Mouse (Mus musculus) cerebellum, adult 9-10 months (tissue): ENCODE measurements around the gene Tmem170.
A peak's percentile ranks its signal among the peaks of the same experiment; 100 is the strongest.

Experiments
- DNase-seq: peaks from one replicate; pipeline ENCODE4 v3.0.0; 2022

Tmem170 gene

DNA sequence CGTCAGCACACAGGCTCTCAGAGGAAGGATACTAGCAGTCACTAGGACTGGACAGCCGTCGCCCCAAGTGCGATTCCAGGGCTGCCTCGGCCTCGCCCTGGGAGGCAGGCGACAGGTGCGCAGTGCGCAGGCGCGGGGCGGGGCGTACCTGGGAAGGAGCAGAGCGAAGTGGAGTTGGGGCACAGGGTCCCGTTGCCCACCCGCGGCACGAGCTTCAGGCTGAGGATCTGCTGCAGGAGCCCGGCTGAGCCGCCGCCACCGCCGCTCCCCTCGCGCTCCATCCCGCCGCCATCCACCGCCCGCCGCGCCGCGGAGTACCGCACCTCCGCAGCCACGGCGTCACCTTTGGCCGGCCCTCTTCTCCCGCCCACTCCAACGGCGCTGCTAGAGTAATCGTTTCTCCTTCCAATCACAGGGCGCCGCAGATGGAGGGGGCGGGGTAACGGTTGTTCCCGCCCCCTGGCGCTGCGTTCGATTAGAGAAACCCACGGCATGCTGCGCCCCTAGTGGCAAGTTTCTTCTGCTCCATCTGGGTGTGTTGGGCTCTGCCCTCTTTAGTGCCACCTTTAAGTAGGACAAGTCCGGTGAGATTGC, at the start of gene Tmem170:
Tmem170 (minus strand) TSS at position 396 of the 594 bp plus-strand sequence.
- DNase-seq = peak; percentile 100

DNA sequence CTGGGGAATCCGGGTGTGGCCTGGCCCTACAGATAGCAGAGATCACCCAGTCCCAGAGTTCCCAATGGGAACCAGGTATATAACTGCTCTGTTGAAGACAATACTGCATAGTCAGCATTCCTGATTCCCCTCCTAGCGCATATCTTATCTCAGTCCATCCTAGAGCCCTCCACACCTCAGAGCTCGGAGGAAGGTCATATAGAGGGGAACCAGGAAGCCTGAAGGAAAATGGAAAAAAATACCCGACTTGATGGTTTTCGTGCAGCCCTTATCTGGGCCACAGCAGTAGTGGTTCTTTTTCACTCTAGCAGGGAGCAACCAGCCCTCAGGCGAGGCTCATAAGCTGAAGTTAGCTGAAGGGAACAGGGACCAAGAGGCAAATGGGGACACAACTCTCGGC, 48.4 kb upstream of the Tmem170 start:
- no peak for DNase-seq

DNA sequence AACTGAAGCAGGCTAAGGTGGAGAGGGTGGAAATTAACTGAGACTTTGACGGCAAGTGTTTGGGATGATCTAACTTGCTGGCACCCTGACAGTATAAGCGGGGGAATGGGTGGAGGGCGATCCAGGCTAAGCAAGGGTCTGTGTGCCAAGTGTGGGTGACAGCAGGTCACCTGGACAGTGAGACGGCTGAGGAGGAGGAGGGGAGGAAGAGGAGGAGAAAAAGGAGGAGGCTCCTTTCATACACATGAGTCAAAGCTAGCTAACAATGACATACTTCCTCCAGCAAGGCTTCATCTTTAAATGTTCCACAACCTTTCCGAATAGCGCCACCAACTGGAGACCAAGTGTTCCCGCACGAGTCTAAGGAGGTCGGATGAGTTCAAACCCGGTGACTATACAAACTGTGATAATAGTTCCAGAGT, 46.8 kb upstream of the Tmem170 start:
- DNase-seq = peak; percentile 86

DNA sequence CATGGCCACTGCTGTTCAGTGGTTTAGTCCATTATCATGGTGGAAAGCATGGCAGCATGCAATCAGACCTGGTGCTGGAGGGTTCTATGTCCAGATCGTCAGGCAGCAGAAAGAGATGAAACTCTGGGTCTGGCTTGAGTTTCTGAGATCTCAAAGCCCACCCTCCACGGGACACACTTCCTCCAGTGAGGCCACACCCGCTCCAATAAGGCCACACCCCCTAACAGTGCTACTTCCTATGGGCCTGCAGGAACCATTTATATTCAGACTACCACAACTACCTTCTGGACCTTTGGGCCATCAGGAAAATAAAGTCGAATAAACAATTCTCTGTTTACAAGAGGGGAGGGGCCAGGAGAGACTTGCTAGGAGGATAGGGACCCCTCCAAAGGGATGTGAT, 44.4 kb upstream of the Tmem170 start:
- DNase-seq = no peak

DNA sequence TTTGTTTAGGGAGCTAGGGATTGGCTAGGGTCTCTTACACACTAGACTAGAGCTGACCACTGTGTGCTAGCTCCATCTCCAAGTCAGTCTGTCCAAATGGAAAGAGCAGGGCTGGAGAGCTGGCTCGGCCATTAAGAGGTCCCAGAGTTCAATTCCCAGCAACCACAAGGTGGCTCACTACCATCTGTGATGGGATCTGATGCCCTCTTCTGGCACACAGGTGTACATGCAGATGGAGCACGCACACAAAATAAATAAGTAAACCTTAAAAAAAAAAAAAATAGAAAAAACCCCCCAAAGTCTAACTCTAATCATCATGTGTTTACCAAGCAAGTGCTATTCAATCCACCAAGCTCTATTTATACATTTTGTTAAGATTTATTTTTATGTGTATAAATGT, 43.1 kb upstream of the Tmem170 start:
- no peak for DNase-seq

DNA sequence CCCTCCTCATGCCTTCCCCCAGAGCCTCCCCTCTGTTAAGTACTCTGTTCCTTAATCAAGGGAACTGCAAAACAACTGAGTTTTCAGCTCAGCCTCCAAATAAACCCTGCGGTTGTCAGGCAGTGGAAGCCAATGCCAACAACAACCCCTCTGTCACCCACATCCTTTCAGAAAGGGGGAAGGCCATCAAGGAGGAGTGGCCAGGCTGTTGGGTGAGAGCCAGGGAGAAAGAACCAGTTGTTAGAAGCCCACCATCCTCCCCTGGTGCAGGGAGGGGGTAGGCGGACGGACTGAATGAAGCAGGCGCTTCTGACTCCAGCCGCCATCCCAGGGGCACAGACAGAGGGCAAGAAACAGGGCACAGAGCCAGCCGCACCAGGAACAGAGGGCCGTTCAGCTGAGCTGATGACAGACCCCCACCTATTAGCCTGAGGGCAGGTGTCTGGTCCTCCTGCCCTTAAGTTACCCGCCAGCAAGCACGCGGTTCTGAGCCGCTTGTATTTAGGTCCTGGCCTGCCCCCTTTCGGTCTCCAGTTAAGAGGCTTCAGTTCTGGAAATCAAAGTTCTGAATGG, 36.4 kb upstream of the Tmem170 start:
- DNase-seq = no peak

DNA sequence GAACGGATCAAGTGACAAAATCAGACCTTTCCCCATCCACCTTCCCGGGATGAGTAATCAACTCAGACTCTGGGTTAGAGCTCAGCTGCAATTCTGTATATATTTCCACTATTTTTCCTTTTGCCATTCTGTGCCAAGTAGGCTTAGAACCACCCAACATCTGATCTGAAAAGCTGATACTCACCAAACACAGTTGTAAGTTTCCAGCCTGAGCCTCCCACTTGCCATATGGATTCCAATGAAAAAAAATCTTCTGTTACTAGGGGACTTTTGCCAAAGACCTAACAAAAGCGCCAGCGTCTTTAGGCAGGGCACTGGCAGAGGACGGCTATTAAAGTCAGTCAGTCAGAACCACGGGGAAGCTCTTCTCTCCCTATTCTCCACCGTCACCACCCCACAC, 35.0 kb upstream of the Tmem170 start:
- DNase-seq = no peak

DNA sequence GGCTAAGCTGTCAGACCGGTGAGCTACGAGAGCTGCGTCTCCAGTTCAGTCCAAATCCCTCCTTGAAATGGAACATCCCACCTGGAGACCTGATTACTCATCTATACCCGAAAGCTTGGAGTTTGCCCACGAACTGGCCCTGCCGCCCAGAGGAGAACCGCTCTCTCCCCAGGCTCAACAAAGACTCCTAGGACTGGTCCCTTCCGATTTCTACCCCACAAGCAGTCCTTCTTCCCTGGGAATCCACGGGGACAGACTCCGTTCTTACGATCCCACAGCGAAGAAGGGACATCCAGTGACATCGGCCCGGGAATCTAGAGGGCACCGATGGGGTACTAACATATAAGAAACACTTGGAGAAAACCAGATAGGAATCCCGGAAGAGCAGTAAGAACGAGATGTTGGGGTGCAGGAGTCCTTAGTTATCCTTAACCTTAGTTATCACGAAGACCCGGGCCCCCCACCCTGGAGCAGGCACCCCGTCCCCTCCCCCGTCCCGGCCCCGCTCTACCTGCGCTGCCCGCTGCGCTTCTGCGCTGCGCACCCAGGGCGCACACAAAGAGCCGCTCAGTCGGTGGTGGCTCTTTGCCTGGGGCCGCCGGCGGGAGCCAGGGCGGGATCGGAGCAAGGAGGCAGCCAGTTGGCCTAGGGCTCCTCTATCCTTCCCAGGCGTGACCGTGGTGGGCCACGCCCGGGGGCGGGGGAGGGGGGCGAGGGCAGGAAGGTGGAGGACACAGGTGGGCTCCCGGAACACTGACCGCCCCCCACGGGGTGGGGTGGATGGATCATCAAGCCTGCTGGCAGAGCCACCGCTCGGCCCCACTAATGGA, 33.3 kb upstream of the Tmem170 start, which contains the start of gene Chst5:
Chst5 (minus strand) TSS at position 827 of the 830 bp plus-strand sequence.
- DNase-seq = peak; percentile 48

DNA sequence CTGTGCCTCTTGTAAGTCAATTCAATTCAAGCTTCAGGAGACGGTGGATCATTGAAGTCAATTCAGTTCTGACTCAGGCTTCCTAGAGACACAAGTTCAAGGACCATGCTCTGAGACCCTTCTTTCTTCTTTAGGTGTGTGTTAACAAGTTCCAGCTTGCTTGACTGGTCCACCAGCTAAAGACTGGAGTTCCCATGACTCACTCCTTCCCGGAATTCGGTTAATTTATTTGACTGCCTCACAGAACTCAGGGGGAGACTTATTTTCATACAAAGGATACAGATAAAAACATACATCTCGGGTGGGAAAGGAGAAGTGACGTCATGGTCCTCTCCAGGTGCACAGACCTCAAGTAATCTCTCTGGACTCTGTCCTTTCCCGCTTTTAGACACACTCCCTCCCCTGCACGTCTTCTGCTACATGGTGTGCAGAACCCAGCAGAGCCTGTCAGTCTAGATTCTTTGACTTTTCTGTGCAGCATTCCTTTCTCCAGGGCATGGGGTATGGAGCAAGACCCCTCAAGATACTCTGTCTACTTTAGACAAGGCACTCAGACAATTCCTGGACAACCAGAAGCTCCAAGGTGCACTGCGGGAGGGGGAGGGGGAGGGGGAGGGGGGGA, 29.1 kb upstream of the Tmem170 start:
- DNase-seq = no peak

DNA sequence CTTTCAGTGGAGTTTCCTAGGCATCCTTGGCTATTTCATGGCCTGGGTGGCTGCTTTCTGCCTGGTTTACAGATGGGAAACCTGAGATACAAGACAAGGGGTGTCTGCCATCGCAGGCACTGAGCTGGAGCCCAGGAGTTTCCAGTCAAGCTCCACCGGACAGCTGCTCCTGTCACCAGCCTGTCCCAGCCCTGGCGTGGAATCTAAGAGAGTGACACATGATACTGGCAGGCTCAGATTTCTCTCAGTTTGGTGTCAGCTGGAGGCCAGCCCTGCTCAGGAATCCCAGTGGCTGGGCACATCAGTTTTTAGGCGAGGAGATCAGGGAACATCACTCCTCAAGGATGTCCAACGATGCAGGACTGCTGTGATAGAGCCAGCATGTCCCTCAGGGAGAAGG, 25.5 kb upstream of the Tmem170 start:
- no peak for DNase-seq

DNA sequence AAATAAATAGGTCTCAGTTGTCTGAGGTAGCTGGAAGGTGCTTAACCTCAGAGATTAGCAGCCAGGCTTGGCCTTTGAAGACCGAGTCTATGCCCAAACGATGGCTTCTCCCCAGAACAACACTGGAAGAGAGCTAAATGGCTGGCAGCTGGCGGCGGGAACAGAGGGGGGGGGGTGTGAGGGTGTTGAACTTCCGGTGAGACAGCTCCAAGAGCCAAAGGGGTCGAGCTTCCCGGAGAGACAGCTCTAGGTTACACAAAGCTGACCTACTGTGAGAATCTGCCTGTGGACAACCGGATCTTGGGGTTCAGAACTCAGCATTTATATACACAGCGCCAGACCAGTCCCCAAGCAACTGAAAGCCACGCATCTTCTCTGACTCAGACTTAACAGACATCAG, 22.0 kb upstream of the Tmem170 start:
- DNase-seq = no peak

DNA sequence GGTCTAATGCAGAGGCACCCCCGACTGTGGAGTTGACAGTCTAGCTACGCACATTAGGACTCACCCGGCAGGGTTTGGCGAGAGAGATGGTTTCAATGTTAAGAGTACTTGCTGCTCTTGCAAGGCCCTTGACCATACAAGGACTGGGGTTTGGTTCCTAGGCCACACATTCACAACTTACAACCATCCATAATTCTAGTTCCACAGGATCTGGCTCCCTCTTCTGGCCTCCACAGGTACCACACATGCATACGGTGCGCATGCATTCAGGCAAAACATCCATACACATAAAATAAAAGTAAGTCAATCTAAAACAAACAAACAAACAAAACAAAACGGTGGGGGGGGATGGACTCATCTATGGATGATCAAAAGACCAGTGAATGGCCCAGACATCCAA, 18.4 kb upstream of the Tmem170 start:
- DNase-seq = no peak

DNA sequence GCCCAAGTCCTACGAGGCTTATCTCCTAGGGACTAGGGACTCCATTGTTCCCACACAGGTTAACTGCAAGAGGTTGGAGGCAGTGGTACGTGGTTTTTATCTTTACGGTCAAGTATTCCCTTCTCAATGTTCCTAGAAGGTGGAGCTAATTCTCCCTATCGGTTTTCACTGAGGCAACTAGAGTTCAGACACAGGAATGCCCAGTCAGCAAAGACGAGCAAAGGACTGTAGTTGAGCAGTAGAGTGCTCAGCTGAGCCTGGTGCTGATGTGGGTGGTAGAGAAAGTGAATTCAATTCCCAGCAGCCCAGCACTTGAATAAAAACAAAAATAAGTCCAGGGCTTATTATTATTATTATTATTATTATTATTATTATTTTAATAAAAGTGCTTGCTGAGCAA, 16.1 kb upstream of the Tmem170 start:
- no peak for DNase-seq

DNA sequence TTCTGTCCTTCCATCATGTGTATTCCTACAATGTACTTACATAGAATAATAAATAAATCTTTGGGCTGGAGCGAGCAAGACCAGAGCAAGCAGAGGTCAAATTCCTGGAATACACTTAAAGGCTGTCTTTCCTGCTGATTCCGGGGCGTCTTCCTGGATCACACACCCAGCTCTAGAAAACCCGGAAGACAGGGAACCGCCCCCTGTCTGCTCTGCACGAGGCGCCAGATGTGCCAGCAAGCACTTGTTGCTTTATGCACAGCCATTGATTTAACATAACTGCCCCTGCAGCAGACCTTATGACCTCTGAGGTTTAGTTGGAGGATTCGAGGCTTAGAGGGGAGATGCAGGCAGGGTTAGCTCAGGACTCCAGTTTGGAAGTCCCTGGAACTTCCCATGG, 15.4 kb upstream of the Tmem170 start:
- no peak for DNase-seq

DNA sequence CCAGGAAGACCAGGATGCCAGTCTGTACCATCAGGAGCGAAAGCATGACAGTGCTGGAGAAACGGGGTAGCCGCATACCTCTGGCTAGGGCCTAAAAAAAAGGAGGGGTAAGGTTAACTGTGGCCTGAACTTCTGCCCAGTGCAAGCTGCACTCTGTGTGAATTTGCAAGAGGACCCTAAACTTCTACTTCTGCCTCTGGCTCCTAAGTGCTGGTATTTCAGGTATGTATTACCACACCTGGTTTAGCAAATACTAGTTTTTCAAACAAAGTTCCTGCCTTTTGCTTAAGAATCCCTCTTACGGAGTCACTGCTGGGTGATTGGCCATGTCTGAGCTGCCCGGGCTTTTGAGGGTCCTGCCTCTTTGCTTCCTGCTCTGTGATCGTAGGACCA, 14.4 kb upstream of the Tmem170 start:
- DNase-seq = no peak

DNA sequence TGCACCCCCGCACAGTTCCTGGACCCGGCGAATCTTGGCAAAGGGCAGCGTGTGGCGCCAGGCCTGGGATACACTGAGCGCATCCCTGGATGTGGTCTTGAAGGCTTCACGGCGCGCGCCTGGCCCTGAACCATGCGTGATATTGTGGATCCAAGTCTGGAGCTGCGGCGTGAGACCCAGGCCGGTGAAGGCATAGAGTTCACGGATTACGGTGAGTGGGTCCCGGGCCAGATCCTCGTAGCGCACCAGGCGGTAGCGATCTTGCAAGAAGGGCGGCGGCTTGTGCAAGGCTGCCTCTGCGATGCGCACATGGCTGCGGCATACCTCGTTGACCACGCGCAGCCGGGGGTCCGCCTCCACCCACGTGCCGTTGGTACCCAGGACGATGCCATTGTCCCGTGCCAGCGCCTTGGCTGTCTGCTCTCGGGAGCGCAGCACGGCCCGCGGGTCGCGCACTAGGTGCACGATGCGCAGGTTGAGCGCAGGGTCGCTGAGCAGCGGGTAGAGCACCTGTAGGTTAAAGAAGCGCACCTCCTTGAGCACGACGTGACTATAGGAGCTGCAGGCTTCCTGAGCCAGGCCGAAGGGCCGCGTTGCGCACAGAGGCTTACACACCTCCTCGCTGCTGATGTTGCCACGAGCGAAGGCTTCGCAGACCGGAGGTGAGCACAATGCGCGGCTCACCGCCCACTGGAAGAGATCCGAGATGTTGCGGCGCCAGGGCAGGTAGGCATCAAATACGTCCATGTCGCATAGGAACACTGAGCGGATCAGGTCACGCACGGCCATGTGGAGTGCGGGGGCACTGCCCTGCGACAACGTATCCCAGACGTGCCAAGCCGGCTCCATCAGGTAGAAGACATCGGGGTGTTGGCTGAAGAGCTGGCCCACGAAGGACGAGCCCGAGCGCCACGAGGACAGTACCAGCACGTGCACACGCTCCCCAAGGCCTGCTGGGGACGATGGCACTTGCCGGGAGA, 13.7 kb upstream of the Tmem170 start:
- DNase-seq = peak; percentile 60

DNA sequence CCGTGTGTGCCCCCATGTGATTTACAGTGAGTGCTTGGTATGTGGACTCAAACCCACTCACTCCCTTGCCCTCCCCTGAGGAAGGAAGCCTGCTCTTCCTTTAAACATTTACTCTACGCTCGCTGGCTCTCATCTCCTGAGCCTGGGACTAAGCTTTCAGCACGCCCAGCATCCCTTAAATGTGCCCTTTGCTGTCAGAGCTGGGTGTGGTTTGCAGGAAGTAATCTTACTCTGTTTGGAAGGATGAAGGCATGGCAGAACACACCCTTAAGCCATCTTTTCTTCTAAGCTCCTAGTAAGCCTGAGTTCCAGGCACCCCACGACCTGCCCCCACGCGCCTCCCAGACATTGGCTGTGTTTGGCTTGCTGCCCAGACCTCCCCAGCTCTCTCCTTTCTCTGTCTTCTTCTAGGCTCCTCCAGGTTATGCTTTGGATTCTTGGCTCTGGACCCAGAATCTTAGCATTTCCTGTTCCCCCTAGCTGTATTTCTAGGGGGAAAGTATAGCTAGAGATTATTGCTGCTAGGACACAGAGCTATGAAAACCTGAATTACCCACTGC, 11.6 kb upstream of the Tmem170 start:
- DNase-seq = no peak

DNA sequence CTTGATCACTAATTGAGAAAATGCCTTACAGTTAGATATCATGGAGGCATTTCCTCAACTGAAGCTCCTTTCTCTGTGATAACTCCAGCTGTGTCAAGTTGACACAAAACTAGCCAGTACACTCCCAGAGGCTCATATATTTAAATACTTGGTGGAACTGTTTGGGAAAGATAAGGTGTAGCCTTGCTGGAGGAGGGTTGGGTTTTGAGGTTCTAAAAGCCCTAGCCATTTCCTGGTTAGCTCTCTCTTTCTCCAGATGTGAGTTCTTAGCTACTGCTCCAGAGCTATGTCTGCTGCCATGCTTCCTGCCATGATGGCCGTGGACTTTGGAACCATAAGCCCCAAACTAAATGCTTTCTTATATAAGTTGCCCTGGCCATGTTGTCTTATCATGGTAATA, 10.9 kb upstream of the Tmem170 start:
- DNase-seq = no peak

DNA sequence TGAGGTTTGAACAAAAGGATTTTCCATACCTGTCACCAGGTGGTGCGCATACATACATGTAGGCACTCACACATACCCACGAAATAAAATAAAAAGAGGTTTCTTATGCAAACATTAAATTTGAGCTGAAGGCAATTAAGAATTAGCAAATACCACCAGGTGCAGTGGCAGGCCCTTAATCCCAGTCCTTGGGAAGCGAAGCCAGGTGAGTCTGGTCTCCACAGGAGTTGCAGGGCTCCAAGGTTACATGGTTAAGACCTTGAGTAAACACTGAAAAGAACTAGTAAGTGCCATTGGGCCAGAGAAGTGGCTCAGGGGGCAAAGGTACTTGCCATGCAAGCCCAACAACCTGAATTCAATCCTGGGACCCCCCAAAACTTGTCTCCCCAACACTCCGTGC, 7.1 kb upstream of the Tmem170 start:
- DNase-seq = no peak

DNA sequence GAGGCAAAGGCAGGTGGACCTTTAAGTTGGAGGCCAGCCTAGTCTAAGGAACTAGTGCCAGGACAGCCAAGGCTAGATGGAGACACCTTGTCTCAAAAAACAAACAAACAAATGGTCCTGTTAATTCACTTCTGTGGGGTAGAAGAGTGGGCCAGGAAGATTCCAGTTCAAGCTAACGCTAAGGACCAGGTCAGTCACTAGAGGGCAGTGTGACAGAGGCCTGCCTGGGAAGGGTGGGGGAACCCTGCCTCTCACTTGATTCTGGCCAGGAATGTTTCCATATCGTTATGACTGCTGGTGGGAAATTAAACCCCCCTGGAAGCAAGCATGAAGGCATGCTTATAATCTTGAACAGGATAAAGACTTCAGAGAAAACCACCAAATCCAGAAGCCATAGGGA, 5.0 kb upstream of the Tmem170 start:
- peak; percentile 67 for DNase-seq

DNA sequence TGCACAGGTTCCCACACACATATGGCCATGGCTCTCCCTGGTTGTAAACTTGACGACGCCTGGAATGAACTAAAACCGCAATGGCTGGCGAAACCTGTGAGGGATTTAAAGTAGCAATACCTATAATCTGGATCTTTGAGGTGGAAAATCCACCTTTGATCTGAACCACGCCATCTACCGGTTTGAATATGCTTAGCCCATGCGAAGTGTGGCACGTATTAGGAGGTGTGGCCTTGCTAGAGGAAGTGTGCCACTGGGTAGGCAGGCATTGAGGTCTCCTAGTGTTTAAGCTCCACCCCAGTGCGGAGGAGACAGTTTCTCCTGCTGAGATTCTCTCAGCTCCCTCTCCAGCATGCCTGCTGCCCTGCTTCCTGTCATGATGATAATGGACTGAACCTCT, 1.2 kb upstream of the Tmem170 start:
- DNase-seq = peak; percentile 50

DNA sequence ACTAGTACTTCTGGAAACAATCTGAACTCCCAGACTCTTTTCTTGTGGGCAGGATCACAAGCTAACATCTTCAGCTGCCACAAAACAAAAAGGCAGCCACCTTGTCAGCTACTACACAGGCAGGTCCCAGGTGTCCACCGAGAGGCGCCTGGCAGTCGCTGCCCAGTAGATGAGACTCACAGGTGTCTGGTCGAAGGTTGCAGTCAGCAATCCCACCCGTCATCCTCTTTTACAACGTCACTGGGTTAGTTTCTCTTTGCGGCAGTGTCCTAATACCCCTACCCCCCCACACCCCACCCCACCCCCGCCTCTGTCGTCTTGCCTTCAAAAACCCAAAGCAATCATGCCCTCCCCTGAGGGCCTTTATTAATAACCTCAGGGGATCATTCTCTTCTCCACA, 792 bp downstream of the Tmem170 start:
- peak; percentile 57 for DNase-seq
